Mouse (Mus musculus) T-helper 17 cell (primary cell): ENCODE measurements around the gene Pbld2.

Experiments
- in situ Hi-C, 2 experiments: fragments of 300-600 bp; cut with MboI, MseI; formaldehyde crosslinking; loops; 1 replicate in 1 of 2; 2 replicates in 1 of 2; pipeline ENCODE4 v1.15.1; 2025; ENCODE audit warnings: high pct_unique_total_duplicates in 2 of 2

Pbld2 gene

DNA sequence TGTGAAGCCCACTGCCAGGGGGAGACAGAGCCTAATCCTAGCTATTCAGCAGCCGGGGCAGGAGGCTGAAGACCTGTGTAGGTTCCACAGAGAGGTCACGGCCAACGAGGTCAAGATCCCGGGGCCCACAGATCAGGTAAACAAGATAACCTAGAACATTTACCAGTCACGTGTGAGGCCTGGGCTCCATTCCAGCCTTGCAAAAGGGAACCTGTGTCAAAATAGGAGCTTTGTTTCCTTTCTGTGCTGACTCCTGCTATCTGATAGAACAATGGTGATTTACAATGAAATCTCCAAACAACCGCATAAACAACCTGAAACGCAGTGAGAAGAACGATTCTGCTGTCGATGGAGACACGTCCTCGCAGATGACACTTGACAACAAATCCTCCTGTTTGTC lies 36.3 kb downstream of the Pbld2 start:
- in situ Hi-C loops: loop anchor here in 1 of 2 experiments (10.0 kb wide), 1 partner anchor 1276 kb away; the partner anchor contains the start of gene H2afy2

- in situ Hi-C loops: loop anchor here in 1 of 2 experiments (10.0 kb wide), 1 partner anchor 1276 kb away; the partner anchor contains the start of gene H2afy2
Measured at GRCm38 (mm10) chr10:63061266-63061665, 37.2 kb downstream of the Pbld2 start.

- in situ Hi-C loops: loop anchor here in 1 of 2 experiments (10.0 kb wide), 1 partner anchor 1278 kb away; the partner anchor contains the start of gene H2afy2
Measured at GRCm38 (mm10) chr10:63062696-63063095, 38.6 kb downstream of the Pbld2 start.

DNA sequence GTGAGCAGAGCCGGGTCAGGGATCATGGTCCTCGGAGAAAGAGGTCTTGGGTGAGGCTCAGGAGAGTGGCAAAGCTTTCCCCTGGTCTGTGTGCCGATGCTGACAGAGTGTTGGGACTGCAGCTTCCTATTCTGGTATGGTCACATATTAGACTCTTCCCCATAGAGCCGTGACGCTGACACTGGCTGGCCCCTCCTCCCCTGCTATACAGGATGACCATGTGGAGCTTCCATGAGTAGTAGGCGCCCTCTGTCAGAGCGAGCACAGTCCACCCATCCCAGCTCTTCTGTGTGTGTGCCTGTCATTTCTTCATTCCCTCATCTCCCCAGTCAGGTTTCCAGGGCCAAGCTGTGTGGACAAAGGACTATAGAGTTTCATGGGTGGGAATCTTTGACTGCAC lies 39.2 kb downstream of the Pbld2 start:
- in situ Hi-C loops: loop anchor here in 1 of 2 experiments (10.0 kb wide), 1 partner anchor 1279 kb away; the partner anchor contains the start of gene H2afy2

- in situ Hi-C loops: loop anchor here in 1 of 2 experiments (10.0 kb wide), 1 partner anchor 1280 kb away; the partner anchor contains the start of gene H2afy2
Measured at GRCm38 (mm10) chr10:63064516-63064915, 40.4 kb downstream of the Pbld2 start.

DNA sequence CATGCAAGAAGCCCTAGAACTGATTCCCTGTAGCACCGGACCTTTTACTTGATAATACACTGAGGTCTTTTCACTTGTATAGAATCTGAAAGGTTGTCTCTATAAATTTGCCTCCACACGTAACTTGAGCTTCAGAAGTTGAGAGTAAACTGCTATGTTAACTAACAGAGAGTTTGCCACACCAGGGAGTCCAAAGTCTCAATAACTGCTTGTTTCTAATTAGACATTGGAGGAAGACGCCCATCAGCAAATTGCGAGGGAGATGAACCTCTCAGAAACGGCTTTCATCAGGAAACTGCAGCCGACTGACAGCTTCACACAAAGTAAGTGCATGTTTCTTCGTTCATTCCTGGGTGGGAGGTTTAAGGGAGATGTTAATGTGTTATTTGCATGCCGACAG lies 41.4 kb downstream of the Pbld2 start:
- in situ Hi-C loops: loop anchor here in 1 of 2 experiments (10.0 kb wide), 1 partner anchor 1281 kb away; the partner anchor contains the start of gene H2afy2

DNA sequence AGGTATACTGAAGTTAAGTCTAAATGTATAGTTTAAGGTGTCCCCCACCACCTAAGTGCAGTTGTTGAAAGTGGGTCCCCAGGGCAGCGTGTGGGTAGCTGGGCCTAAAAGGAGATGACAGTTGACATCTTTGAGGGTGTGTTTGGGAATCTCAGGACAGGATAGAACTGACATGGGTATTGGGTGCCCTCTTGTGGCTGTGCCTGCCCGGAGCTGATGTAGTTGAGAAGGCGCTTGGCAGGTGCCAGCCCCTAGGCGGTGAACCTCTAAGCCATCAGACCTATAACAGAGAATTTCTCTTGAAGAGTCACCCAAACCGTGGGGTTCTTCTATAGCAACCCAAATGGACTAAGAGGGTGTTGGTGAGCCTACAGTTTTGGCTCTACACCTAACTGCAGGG lies 41.9 kb downstream of the Pbld2 start:
- in situ Hi-C loops: loop anchor here in 1 of 2 experiments (10.0 kb wide), 1 partner anchor 1281 kb away; the partner anchor contains the start of gene H2afy2

- in situ Hi-C loops: no loop called here
Measured at GRCm38 (mm10) chr10:63086304-63086703, 62.2 kb downstream of the Pbld2 start.

GRCm38 (mm10) chr10:63089103-63089757 lies 65.1 kb downstream of the Pbld2 start:
- in situ Hi-C loops: no loop called here

GRCm38 (mm10) chr10:63089758-63090571 lies 65.8 kb downstream of the Pbld2 start:
- in situ Hi-C loops: no loop called here

DNA sequence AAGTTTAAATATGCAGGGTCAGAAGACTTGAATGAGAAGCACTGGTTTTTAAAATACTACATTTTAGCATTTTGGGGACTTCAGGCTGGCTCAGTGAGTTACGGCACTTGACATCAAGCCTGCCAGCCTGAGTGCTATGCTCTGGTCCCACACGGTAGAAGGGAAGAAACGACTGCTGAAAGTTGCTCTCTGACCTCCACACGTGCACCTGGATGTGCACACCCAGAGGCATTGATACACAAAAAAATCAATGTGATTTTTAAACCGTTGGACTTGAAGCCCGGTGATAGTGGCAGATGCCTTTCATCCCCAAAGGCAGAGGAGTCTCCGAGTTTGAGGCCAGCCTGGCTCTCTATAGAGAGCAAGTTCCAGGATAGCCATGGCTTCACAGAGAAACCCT lies 67.8 kb downstream of the Pbld2 start:
- in situ Hi-C loops: no loop called here

DNA sequence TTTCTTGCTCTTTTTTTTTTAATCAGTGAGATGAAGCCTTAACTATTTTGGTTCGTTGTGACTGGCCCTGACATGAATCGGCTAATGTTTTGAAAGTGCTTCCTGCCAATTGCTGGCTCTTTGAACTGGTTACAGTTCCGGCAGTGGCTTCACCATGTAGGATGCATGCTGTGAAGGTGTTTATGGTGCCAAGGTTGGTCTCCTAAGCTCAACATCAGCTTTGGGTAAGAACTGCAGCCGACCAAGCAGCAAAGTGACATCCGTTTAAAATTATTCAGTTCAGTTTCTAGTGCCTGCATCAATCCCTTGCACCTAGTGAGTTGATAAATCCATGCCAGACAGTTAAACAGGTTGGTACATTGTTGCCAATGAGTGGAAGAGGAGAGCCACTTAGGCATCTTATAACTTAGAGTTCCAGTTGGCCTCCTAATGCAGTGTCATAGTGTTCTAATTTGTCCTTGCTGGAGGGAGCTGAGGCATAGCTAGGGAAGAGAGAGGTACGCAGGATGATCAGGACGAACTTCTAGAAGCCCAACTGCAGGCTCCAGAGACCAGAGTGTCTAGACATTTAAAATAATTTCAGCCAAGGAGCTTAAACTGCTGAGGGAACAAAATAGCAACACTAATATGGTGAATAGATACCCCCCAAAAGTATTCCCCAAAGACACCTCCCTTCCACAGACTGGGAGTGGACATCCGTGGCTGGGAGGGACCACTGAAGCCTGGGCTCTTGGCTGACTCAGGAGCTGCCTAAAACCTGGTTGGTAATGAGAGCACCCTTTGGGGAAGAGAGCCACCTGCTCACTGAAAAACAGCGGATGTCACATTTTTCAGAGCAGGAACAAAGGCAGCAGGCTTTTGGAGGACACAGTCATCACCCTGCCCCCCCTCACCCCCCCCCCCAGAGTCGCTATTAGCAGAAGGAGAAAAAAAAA lies 68.8 kb downstream of the Pbld2 start:
- in situ Hi-C loops: no loop called here

DNA sequence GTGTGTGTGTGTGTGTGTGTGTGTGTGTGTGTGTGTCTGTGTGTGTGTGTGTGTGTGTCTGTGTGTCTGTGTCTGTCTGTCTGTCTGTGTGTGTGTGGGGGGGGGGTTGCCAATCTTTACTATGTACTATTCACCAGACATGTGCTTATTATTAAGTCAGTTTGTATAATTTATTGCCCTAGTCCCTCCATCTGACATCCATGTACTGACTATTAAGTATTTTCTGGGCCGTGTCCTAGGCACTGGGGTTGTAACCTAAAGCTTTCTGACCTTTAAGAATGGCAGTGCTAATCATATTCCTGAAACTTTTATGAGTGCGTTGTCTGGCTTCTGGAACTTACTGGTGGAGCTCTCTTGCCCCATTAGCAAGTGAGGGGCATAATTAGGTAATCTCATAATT lies 72.6 kb downstream of the Pbld2 start:
- in situ Hi-C loops: no loop called here

DNA sequence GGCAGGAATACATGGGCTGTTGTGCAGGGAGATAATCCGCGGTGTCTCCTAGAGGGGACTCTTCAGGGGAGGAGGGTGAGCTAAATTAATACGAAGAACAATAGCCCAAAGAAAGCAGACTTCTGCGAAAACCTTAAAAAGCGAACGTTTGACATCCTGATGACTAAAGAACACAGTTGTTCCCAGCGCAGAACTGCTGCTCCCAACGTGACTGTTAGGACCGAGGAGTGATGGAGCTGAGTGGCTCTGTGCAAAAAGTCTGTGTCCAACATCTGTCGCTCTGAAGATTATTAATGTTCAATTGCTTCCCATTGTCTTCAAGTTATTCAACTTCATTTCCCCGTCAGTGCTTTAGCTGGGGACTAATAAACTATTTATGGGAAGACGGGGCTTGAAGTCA lies 74.1 kb downstream of the Pbld2 start:
- in situ Hi-C loops: no loop called here

GRCm38 (mm10) chr10:63099521-63099920 lies 75.4 kb downstream of the Pbld2 start, which contains the start of gene Atoh7:
Atoh7 (plus strand) TSS chr10:63099651.
- in situ Hi-C loops: no loop called here

DNA sequence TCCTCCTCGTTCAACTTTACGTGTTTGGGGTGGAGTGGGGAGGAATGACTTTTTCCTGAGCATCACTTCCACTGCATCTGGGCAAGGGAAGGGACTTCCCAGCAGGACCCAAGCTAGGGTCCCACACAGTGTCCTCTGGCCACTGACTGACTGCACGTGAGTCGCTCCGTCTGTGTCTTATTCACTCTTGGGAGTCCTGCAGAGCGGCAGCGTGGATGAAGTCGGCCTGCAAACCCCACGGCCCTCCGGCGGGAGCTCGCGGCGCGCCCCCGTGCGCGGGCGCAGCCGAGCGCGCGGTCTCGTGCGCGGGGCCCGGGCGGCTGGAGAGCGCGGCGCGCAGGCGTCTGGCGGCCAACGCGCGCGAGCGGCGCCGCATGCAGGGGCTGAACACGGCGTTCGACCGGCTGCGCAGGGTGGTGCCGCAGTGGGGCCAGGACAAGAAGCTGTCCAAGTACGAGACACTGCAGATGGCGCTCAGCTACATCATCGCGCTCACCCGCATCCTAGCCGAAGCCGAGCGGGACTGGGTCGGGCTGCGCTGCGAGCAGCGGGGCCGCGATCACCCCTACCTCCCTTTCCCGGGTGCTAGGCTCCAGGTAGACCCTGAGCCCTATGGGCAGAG lies 75.9 kb downstream of the Pbld2 start:
- in situ Hi-C loops: no loop called here

DNA sequence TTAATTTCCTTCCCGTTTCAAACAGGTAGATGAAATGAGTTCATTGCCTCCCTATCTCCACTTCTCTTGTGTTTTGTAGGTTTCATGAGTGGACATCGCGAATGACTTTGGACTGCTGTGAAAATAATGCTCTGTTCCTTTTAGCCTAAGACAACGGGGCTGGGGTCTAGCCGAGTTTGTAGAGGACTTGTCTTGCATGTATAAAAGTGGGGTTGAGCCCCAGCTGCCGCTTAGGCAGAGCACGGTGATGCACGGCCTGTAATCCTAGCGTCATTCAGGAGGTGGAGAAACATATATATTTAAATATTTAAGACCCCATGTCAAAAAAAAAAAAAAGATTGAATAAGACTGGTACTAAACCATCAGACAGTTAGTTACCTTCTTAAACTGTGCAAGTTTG lies 76.5 kb downstream of the Pbld2 start:
- in situ Hi-C loops: no loop called here
